Mouse (Mus musculus) lung, adult 2 months (tissue): ENCODE data around the gene Hbq1b.

Experiments used
- CTCF ChIP-seq: fragments of 200-500 bp; IDR thresholded peaks from 2 replicates; pipeline ENCODE4 v1.5.1; 2011; ENCODE audit warnings: mild to moderate bottlenecking, low read length, control low read depth; ENCODE audit not compliant: insufficient read depth
- POLR2A ChIP-seq: fragments of 200-500 bp; IDR thresholded peaks from 2 replicates; pipeline ENCODE4 v1.6.1; 2011; ENCODE audit warnings: low read depth, mild to moderate bottlenecking, control low read depth, low read length, borderline replicate concordance; ENCODE audit errors: extremely low read depth

DNA sequence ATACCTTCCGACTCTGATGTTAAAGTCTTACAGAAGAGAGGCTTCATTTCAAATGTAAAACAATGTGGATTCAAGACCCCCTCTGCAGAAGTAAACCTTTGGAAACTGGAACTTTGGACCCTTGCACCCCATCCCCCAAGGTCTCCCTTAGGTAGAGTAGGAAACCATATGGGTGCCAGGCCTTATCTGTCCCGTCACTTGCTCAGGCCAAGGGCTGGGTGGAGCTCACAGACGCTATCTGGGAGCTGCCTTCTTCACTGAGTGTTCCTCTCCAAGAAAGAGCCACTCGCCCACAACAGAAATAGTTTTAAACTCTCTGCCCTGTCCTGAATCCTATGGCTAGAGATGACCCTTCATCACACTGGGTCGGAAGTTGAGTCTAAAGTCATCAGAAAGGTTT is 17.8 kb upstream of the Hbq1b start:
- no peak for TF ChIP-seq CTCF
- TF ChIP-seq POLR2A: no peak
